Mouse (Mus musculus) CH12.LX (cell line): ENCODE data around the gene Arfgap3. TPM values are rescaled to one million over a fixed set of nuclear protein-coding genes. Genes with fewer than 3 reads are reported as not detected.
A peak's percentile ranks its signal among the peaks of the same experiment; 100 is the strongest.
"Not testable (repeated sequence)": the region's sequence is repeated elsewhere in the genome, so short reads cannot be mapped to it uniquely, and the experiment has no call there.

Source experiments
- DNase-seq: peaks from one replicate; pipeline ENCODE4 v3.0.0-alpha.2; 2013; ENCODE audit errors: extremely low read depth
- H3K27ac ChIP-seq: 2 replicates; pipeline ENCODE4 v1.5.1; 2012; ENCODE audit warnings: low read depth, mild to moderate bottlenecking, control low read depth, moderate library complexity; ENCODE audit not compliant: insufficient read depth
- H3K27me3 ChIP-seq: replicated peaks from 2 replicates; pipeline ENCODE3; 2012; ENCODE audit warnings: inconsistent platforms
- H3K36me3 ChIP-seq, 2 experiments: replicated peaks in 1 of 2; 2 replicates each; pipeline versions ENCODE3 to v1.6.1; 2012; ENCODE audit warnings: inconsistent platforms in 1 of 2, low read length in 1 of 2, mild to moderate bottlenecking in 1 of 2, mixed read lengths in 1 of 2, moderate library complexity in 1 of 2; ENCODE audit not compliant: control insufficient read depth in 1 of 2, insufficient read depth in 1 of 2
- H3K4me1 ChIP-seq, 2 experiments: 2 replicates each; pipeline ENCODE4 v1.6.1; 2012; ENCODE audit warnings: inconsistent platforms in 1 of 2, moderate library complexity in 1 of 2; ENCODE audit not compliant: insufficient read depth in 2 of 2, control insufficient read depth in 1 of 2
- H3K4me2 ChIP-seq: 2 replicates; pipeline ENCODE4 v1.6.1; 2012; ENCODE audit warnings: low read depth, mild to moderate bottlenecking, control low read depth; ENCODE audit not compliant: poor library complexity, insufficient read depth, severe bottlenecking
- H3K4me3 ChIP-seq, 3 experiments: fragments of 150-350 bp in 1 of 3; sonication (generic) in 1 of 3; replicated peaks in 1 of 3; 2 replicates each; pipeline versions ENCODE3 to v1.5.1; 2011 to 2012; ENCODE audit warnings: low read depth in 2 of 3, low read length in 2 of 3, mild to moderate bottlenecking in 2 of 3, moderate library complexity in 2 of 3, control low read depth in 1 of 3, improper control_type of control experiment in 1 of 3, inconsistent platforms in 1 of 3, mixed read lengths in 1 of 3; ENCODE audit not compliant: poor library complexity in 1 of 3
- H3K79me2 ChIP-seq: replicated peaks from 2 replicates; pipeline ENCODE4 v1.6.1; 2012; ENCODE audit warnings: mild to moderate bottlenecking, moderate library complexity; ENCODE audit not compliant: control insufficient read depth, poor library complexity, insufficient read depth, severe bottlenecking; ENCODE audit errors: extremely low read depth
- H3K9ac ChIP-seq: 2 replicates; pipeline ENCODE4 v1.6.1; 2012; ENCODE audit warnings: low read depth, mild to moderate bottlenecking, control low read depth, moderate library complexity; ENCODE audit not compliant: insufficient read depth
- H3K9me3 ChIP-seq: replicated peaks from 2 replicates; pipeline ENCODE3; 2012; ENCODE audit warnings: low read length, inconsistent platforms, mixed read lengths
- CHD1 ChIP-seq: IDR thresholded peaks from 2 replicates; pipeline ENCODE4 v1.6.1; 2012; ENCODE audit warnings: low read depth, low read length, improper control_type of control experiment, inconsistent platforms
- EP300 ChIP-seq: IDR thresholded peaks from 2 replicates; pipeline ENCODE4 v1.6.1; 2011; ENCODE audit warnings: low read length, improper control_type of control experiment
- ETS1 ChIP-seq: conservative IDR thresholded peaks from 2 replicates; pipeline ENCODE4 v1.6.1; 2012; ENCODE audit warnings: low read depth, mild to moderate bottlenecking, inconsistent platforms, low read length, improper control_type of control experiment, moderate library complexity
- HCFC1 ChIP-seq: IDR thresholded peaks from 2 replicates; pipeline ENCODE4 v1.6.1; 2012; ENCODE audit warnings: low read depth, mild to moderate bottlenecking, inconsistent platforms, low read length, improper control_type of control experiment
- IRF4 ChIP-seq: IDR thresholded peaks from 2 replicates; pipeline ENCODE4 v1.6.1; 2014; ENCODE audit warnings: low read depth, mild to moderate bottlenecking, inconsistent platforms, low read length, improper control_type of control experiment
- JUND ChIP-seq: conservative IDR thresholded peaks from 2 replicates; pipeline ENCODE4 v1.6.1; 2011; ENCODE audit warnings: low read depth, low read length, improper control_type of control experiment
- KAT2A ChIP-seq: IDR thresholded peaks from 2 replicates; pipeline ENCODE4 v1.6.1; 2012; ENCODE audit warnings: low read length, improper control_type of control experiment, inconsistent platforms; ENCODE audit not compliant: insufficient replicate concordance
- MAFK ChIP-seq: IDR thresholded peaks from 2 replicates; pipeline ENCODE4 v1.6.1; 2011; ENCODE audit warnings: low read length, improper control_type of control experiment; ENCODE audit not compliant: insufficient replicate concordance
- MAX ChIP-seq: IDR thresholded peaks from 2 replicates; pipeline ENCODE4 v1.6.1; 2011; ENCODE audit warnings: low read length, improper control_type of control experiment
- MYC ChIP-seq: IDR thresholded peaks from 2 replicates; pipeline ENCODE4 v1.6.1; 2011; ENCODE audit warnings: low read depth, mild to moderate bottlenecking, improper control_type of control experiment, low read length
- NRF1 ChIP-seq: IDR thresholded peaks from 2 replicates; pipeline ENCODE4 v1.6.1; 2014; ENCODE audit warnings: low read depth, mild to moderate bottlenecking, inconsistent platforms, low read length, improper control_type of control experiment, moderate library complexity
- PAX5 ChIP-seq: IDR thresholded peaks from 2 replicates; pipeline ENCODE4 v1.6.1; 2012; ENCODE audit warnings: low read length, inconsistent platforms, mixed read lengths
- POLR2A ChIP-seq: IDR thresholded peaks from 2 replicates; pipeline ENCODE4 v1.6.1; 2011; ENCODE audit warnings: low read depth, mild to moderate bottlenecking, improper control_type of control experiment, low read length
- RAD21 ChIP-seq: IDR thresholded peaks from 2 replicates; pipeline ENCODE4 v1.6.1; 2011; ENCODE audit warnings: low read depth, mild to moderate bottlenecking, low read length, improper control_type of control experiment, moderate library complexity
- TCF12 ChIP-seq: IDR thresholded peaks from 2 replicates; pipeline ENCODE4 v1.6.1; 2014; ENCODE audit warnings: low read depth, mild to moderate bottlenecking, inconsistent platforms, low read length, improper control_type of control experiment
- ZC3H11A ChIP-seq: IDR thresholded peaks from 2 replicates; pipeline ENCODE4 v1.6.1; 2012; ENCODE audit warnings: low read depth, mild to moderate bottlenecking, inconsistent platforms, low read length, improper control_type of control experiment
- ZKSCAN1 ChIP-seq: IDR thresholded peaks from 2 replicates; pipeline ENCODE4 v1.6.1; 2012; ENCODE audit warnings: low read depth, inconsistent platforms, low read length, improper control_type of control experiment, borderline replicate concordance
- dilution Hi-C: fragments of 300-500 bp; cut with MboI; formaldehyde crosslinking; loops from 2 replicates; pipeline ENCODE4 v1.14.3; 2020; ENCODE audit warnings: low sequenced_read_pairs; ENCODE audit not compliant: extremely low pct_unique_long_range_greater_than_20kb, extremely low pct_ligation_motif_present
- in situ Hi-C: fragments of 300-500 bp; cut with MboI; formaldehyde crosslinking; loops from 3 replicates; pipeline ENCODE4 v1.14.3; 2019; ENCODE audit warnings: low sequenced_read_pairs, low pct_ligation_motif_present, low pct_unique_long_range_greater_than_20kb, mixed read lengths
- polyA plus RNA-seq: library from polyadenylated mRNA; unstranded; fragments of >175 nt; gene quantifications from 2 replicates; pipeline ENCODE4 v1.2.1, GENCODE M21; 2012; ENCODE audit warnings: low read depth; ENCODE audit not compliant: insufficient read length
- total RNA-seq, 2 experiments: library from RNA; depleted of rRNA; stranded (reverse); fragments of 300-350 nt in 1 of 2; fragments of >200 nt in 1 of 2; gene quantifications; 2 replicates each; pipeline ENCODE4 v1.2.3; 2012 to 2014

Arfgap3 gene
- total and polyA plus RNA-seq, 3 experiments = 11.0 to 21.7 (median 20.3) TPM

- dilution Hi-C loops = no loop called here
- no peak for DNase-seq
- in situ Hi-C loops = no loop called here
These were observed 77.0 kb downstream of the Arfgap3 start for GRCm38 (mm10) chr15:83273017-83273416.

GRCm38 (mm10) chr15:83271221-83271620 is 78.8 kb downstream of the Arfgap3 start:
- H3K9ac ChIP-seq, H3K27ac ChIP-seq, H3K27me3 ChIP-seq, H3K4me3 ChIP-seq, H3K36me3 ChIP-seq, H3K9me3 ChIP-seq, H3K4me1 ChIP-seq, dilution Hi-C loops, H3K4me2 ChIP-seq, DNase-seq, in situ Hi-C loops, H3K79me2 ChIP-seq: not testable (repeated sequence)

More at GRCm38 (mm10) chr15:83273017-83273416, 77.0 kb downstream of the Arfgap3 start:
- H3K4me1 ChIP-seq = peaks cover 0 to 3% of the 10 kb centered on the region in 2 experiments; a peak in 2 of 4 replicates
- no peak overlapping the region for H3K27ac ChIP-seq
- H3K9ac ChIP-seq = no peak overlapping the region
- no peak for TF ChIP-seq MYC
- TF ChIP-seq ETS1 = no peak
- TF ChIP-seq JUND = no peak
- TF ChIP-seq TCF12 = no peak
- no peak for TF ChIP-seq HCFC1
- no peak for TF ChIP-seq KAT2A
- no peak for TF ChIP-seq RAD21
- no peak for TF ChIP-seq MAFK
- TF ChIP-seq MAX = no peak
- TF ChIP-seq ZKSCAN1 = no peak
- TF ChIP-seq ZC3H11A = no peak
- TF ChIP-seq EP300 = no peak
- TF ChIP-seq PAX5 = no peak
- TF ChIP-seq POLR2A = no peak
- TF ChIP-seq CHD1 = no peak
- TF ChIP-seq NRF1 = no peak
- TF ChIP-seq IRF4 = no peak
- no peaks in the 10 kb centered on the region for H3K36me3 ChIP-seq
- no peak overlapping the region for H3K4me2 ChIP-seq
- H3K27me3 ChIP-seq = no peaks in the 10 kb centered on the region
- no peak overlapping the region for H3K4me3 ChIP-seq
- peaks cover 5% of the 10 kb centered on the region for H3K9me3 ChIP-seq
- no peaks in the 10 kb centered on the region for H3K79me2 ChIP-seq

- H3K4me2 ChIP-seq, H3K4me1 ChIP-seq, H3K9me3 ChIP-seq, H3K27ac ChIP-seq, dilution Hi-C loops, H3K27me3 ChIP-seq, in situ Hi-C loops, H3K79me2 ChIP-seq, DNase-seq, H3K36me3 ChIP-seq, H3K9ac ChIP-seq, H3K4me3 ChIP-seq: not testable (repeated sequence)
These were observed 80.1 kb downstream of the Arfgap3 start for GRCm38 (mm10) chr15:83269985-83270384.

- H3K27me3 ChIP-seq, H3K9me3 ChIP-seq, H3K27ac ChIP-seq, DNase-seq, dilution Hi-C loops, H3K36me3 ChIP-seq, H3K79me2 ChIP-seq, H3K4me3 ChIP-seq, H3K4me1 ChIP-seq, in situ Hi-C loops, H3K9ac ChIP-seq: not testable (repeated sequence)
- H3K4me2 ChIP-seq = peak overlapping the region; percentile 77
These were observed 81.6 kb downstream of the Arfgap3 start for GRCm38 (mm10) chr15:83268428-83268827.
